Mouse (Mus musculus) spleen, adult 2 months (tissue): ENCODE measurements at regions not wholly inside any gene's neighbourhood (a gene's known extent, or its start where the extent isn't known, plus 50 kb on each side); places are given as distances from the start of the nearest gene placed in this dataset.

Experiments
- CTCF ChIP-seq: fragments of 200-500 bp; IDR thresholded peaks from 2 replicates; pipeline ENCODE4 v1.5.1; 2011; ENCODE audit warnings: mild to moderate bottlenecking, inconsistent platforms; ENCODE audit not compliant: insufficient read depth, insufficient read length, insufficient replicate concordance; ENCODE audit errors: extremely low read depth
- POLR2A ChIP-seq: fragments of 200-500 bp; IDR thresholded peaks from 2 replicates; pipeline ENCODE4 v1.6.1; 2011; ENCODE audit warnings: low read depth, low read length, inconsistent platforms

DNA sequence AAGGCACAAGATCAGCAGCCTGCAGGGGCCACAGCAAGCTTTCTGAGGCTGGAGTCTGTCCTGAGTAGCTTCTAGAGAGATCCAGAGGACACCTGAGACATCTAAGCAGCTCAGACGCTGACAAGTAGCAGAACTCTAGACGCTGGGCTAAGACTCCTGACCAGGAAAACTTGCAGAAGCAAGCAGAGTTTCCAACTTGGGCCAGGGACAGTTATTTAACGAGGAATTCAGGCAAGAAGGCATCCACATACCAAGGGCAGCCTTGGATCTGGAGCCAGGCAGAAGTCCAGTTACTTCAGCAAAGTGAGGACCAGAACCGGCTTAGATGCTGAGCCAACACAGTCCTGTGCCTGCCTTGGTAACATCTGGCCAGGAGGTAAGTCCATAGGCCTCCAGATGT lies 117.8 kb downstream of the Utp6 start:
- no peak for TF ChIP-seq POLR2A
- TF ChIP-seq CTCF = no peak
